Mouse (Mus musculus) C2C12 (cell line): ENCODE measurements at regions not wholly inside any gene's neighbourhood (a gene's known extent, or its start where the extent isn't known, plus 50 kb on each side); places are given as distances from the start of the nearest gene placed in this dataset.

Experiments used
- H3K27me3 ChIP-seq: one replicate; pipeline ENCODE4 v1.6.1; 2011; ENCODE audit not compliant: control insufficient read depth, insufficient read depth, insufficient read length
- H3K36me3 ChIP-seq: one replicate; pipeline ENCODE4 v1.6.1; 2011; ENCODE audit not compliant: control insufficient read depth, insufficient read depth
- H3K4me3 ChIP-seq: one replicate; pipeline ENCODE4 v1.5.1; 2011; ENCODE audit warnings: mild to moderate bottlenecking, control low read depth; ENCODE audit not compliant: poor library complexity, insufficient read depth, severe bottlenecking
- H3K79me2 ChIP-seq: one replicate; pipeline ENCODE4 v1.6.1; 2011; ENCODE audit not compliant: control insufficient read depth, insufficient read depth
- H3K79me3 ChIP-seq: one replicate; pipeline ENCODE4 v1.6.1; 2011; ENCODE audit warnings: low read depth, control low read depth
- H3ac ChIP-seq: one replicate; pipeline ENCODE3; 2011; ENCODE audit warnings: low read depth; ENCODE audit not compliant: control insufficient read depth, insufficient read length
- CEBPB ChIP-seq: IDR thresholded peaks from one replicate; pipeline ENCODE4 v1.6.1; 2011; ENCODE audit warnings: low read depth, mild to moderate bottlenecking, control low read depth, moderate library complexity
- CTCF ChIP-seq: IDR thresholded peaks from one replicate; pipeline ENCODE4 v1.5.1; 2011; ENCODE audit not compliant: control insufficient read depth, insufficient read depth, insufficient read length
- FOSL1 ChIP-seq: IDR thresholded peaks from one replicate; pipeline ENCODE4 v1.8.0; 2011; ENCODE audit warnings: mild to moderate bottlenecking, low read length; ENCODE audit not compliant: poor library complexity, insufficient read depth, severe bottlenecking
- MAX ChIP-seq: IDR thresholded peaks from one replicate; pipeline ENCODE4 v1.6.1; 2011; ENCODE audit warnings: mild to moderate bottlenecking, control low read depth
- MYOD1 ChIP-seq: IDR thresholded peaks from one replicate; pipeline ENCODE4 v1.6.1; 2011; ENCODE audit warnings: low read depth; ENCODE audit not compliant: control insufficient read depth, insufficient read length
- MYOG ChIP-seq: IDR thresholded peaks from one replicate; pipeline ENCODE4 v1.6.1; 2011; ENCODE audit not compliant: control insufficient read depth, insufficient read length; ENCODE audit errors: extremely low read depth
- USF1 ChIP-seq: IDR thresholded peaks from one replicate; pipeline ENCODE4 v1.6.1; 2011; ENCODE audit warnings: low read depth, mild to moderate bottlenecking, control low read depth, moderate library complexity

DNA sequence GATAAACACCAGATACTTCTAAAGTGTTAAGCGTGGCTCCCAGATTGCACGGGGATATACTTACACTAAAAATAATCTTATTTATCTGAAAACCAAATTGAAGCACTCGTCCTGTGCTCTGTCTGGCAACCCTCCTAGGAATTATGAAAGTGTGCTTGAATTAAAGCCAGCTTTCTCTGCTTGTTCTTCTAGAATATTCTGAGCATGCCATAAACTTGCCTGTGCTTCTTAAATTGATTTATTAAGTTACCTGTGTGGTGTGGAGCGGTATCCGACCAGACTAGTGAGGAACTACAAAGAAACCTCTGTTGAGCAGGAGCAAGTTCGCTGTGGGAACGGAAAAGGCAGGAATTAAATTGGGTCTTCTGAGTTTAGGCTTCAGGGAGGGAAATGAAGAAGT is 154.0 kb upstream of the Gmds start:
- no peaks in the 10 kb centered on the region for H3K79me3 ChIP-seq
- H3K36me3 ChIP-seq, result no peaks in the 10 kb centered on the region
- H3ac ChIP-seq, result no peak overlapping the region
- H3K27me3 ChIP-seq, result no peaks in the 10 kb centered on the region
- TF ChIP-seq USF1 (no peak), MYOG (no peak), MAX (no peak), MYOD1 (no peak), CTCF (no peak), FOSL1 (no peak), CEBPB (no peak)
- no peaks in the 10 kb centered on the region for H3K79me2 ChIP-seq
- H3K4me3 ChIP-seq, result no peak overlapping the region

DNA sequence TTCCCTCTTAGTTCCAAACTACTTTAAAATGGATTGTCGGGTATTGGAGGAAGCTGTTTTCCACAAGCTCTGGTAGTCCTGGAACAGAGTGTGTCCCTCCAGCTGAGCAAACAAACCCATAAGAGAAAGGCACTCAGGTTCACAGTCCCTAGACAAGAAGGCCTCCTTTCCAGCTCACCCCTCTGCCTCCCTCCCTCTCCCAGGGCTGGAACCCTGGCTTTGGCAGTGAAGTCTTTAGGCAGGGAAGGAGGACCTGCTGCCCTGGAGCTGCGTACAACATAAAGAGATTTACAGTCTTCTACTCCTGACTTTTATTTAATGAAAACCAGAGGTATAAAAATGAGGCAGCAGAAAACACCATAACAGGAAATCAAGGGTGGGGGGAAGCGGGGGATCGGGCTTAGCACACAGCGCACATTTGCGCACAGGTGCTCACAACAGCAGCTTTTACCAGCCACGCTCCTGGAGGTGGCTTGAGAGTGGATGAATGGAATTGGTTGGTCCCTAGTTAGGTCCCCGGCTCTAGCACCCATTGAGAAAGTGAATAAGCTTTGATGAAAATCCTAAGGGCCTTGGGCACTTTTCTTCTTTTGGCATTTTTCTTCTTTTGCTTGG is 143.0 kb upstream of the Gmds start:
- Histone ChIP-seq H3K27me3 (no peaks in the 10 kb centered on the region), H3K4me3 (no peak overlapping the region), H3K36me3 (no peaks in the 10 kb centered on the region), H3ac (no peak overlapping the region), H3K79me3 (no peaks in the 10 kb centered on the region), H3K79me2 (no peaks in the 10 kb centered on the region)
- TF ChIP-seq MYOG (no peak), MAX (no peak), MYOD1 (no peak), CEBPB (no peak), FOSL1 (no peak), CTCF (no peak), USF1 (no peak)

DNA sequence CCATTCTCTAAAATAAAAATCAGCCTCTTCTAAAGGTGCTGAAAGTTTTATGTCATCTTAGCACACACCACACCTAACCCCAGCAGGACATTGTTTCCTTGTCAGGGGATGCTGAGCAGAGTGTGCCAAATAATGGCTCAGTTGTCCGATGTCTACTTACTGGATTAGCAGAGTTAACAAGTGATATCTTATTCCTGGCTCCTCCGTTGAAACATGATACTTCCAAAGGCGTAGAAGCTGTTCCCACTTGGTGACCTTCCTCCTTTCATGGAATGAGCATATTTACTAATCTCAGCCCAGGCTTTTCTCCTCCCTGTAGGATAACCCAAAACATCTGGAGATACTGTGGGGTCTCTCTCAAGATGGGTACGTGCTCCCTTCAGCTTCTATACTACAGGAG is 141.5 kb upstream of the Gmds start:
- no peaks in the 10 kb centered on the region for H3K36me3 ChIP-seq
- H3K27me3 ChIP-seq, result no peaks in the 10 kb centered on the region
- no peaks in the 10 kb centered on the region for H3K79me2 ChIP-seq
- TF ChIP-seq CTCF (no peak), MYOG (no peak), MYOD1 (no peak), FOSL1 (no peak), CEBPB (no peak), MAX (no peak), USF1 (no peak)
- no peaks in the 10 kb centered on the region for H3K79me3 ChIP-seq
- H3K4me3 ChIP-seq, result no peak overlapping the region
- H3ac ChIP-seq, result no peak overlapping the region

DNA sequence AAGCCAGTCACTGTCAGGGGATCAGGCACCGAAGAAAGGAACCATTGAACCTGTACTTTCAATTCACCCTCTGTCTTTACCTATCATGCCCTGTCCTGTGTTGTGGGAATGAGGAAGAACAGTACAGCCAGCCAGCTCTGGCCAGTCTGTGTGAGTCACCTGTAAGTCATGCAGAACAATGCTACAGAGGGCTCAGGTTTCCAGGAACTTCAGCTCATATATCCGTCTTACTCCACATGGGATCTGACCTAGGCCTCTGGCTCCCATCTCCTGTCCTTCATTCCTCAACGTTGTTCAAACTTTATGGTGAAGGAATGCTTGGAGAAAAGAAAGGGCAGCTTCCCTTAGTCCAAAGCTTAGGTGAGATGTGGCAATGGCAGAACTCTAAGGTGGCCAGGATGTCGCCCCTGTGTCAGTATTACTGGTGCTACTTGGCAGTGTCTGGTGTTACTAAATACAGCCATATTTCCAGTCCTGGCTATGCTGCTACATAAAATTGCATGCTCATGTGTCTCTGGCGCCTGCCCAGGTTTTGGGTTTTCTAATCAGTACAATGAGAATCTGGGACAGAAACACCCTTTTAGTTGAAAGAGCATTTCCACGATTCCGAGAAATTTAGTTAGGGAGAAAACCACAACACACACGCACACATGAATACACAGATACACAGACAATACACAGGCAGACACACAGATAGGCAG is 140.7 kb upstream of the Gmds start:
- no peaks in the 10 kb centered on the region for H3K79me2 ChIP-seq
- TF ChIP-seq MYOD1 (peak; percentile 57), MYOG (no peak), CEBPB (no peak), FOSL1 (peak; percentile 87), CTCF (no peak), MAX (peak; percentile 77)
- H3ac ChIP-seq, result no peak overlapping the region
- H3K36me3 ChIP-seq, result no peaks in the 10 kb centered on the region
- H3K27me3 ChIP-seq, result no peaks in the 10 kb centered on the region
- H3K4me3 ChIP-seq, result no peak overlapping the region
- H3K79me3 ChIP-seq, result no peaks in the 10 kb centered on the region

DNA sequence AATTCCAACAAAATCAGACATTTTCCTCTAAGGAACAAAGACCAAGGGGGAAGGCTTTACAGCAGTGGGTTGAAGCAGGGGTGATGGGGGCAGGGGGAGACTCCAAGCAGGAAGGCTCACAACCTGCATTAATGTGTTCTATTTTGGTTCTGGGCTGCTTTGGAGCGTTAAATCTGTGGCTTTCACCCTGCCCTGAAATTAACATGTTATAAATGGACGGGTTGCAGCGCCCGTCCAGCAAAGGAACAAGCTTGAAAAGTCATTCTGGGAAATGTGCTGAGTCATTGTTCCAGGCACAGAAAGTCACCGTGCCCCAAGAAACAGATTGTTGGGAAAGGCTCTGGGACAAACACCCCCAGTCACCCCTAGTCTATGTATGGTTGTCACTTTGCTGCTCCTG is 127.2 kb upstream of the Gmds start:
- TF ChIP-seq CEBPB (no peak), CTCF (no peak), FOSL1 (no peak), MAX (no peak), MYOG (no peak), USF1 (no peak), MYOD1 (no peak)
- H3ac ChIP-seq, result no peak overlapping the region
- no peaks in the 10 kb centered on the region for H3K79me2 ChIP-seq
- no peaks in the 10 kb centered on the region for H3K36me3 ChIP-seq
- H3K79me3 ChIP-seq, result no peaks in the 10 kb centered on the region
- H3K4me3 ChIP-seq, result no peak overlapping the region
- no peaks in the 10 kb centered on the region for H3K27me3 ChIP-seq
